Mouse (Mus musculus): ENCODE measurements around the gene Apof. TPM values are rescaled to one million over a fixed set of nuclear protein-coding genes. Genes with fewer than 3 reads are reported as not detected.

Apof gene
- polyA plus RNA-seq, 1 experiment = 0.44 TPM

- Histone ChIP-seq H3K4me3 (ENCODE audit: control insufficient read depth, low read depth, low read length) (no peak overlapping the region), H3K27me3 (ENCODE audit: control insufficient read depth, insufficient read depth, low read length) (no peaks in the 10 kb centered on the region), H3K4me1 (ENCODE audit: control insufficient read depth, insufficient read depth, low read length) (peaks cover 6% of the 10 kb centered on the region), H3K27ac (ENCODE audit: control insufficient read depth, insufficient read depth, low read depth, low read length) (no peak overlapping the region), H3K36me3 (ENCODE audit: control insufficient read depth, insufficient read depth, low read length) (no peaks in the 10 kb centered on the region)
- no peak for TF ChIP-seq POLR2A (IDR thresholded peaks at IDR 0.05; ENCODE audit: control insufficient read depth, low read depth, low read length)
- TF ChIP-seq CTCF (IDR thresholded peaks at IDR 0.05; ENCODE audit: control insufficient read depth, insufficient read depth, insufficient replicate concordance, low read depth, low read length) = no peak
Measured at GRCm38 (mm10) chr10:128231146-128231545, 37.3 kb upstream of the Apof start.

DNA sequence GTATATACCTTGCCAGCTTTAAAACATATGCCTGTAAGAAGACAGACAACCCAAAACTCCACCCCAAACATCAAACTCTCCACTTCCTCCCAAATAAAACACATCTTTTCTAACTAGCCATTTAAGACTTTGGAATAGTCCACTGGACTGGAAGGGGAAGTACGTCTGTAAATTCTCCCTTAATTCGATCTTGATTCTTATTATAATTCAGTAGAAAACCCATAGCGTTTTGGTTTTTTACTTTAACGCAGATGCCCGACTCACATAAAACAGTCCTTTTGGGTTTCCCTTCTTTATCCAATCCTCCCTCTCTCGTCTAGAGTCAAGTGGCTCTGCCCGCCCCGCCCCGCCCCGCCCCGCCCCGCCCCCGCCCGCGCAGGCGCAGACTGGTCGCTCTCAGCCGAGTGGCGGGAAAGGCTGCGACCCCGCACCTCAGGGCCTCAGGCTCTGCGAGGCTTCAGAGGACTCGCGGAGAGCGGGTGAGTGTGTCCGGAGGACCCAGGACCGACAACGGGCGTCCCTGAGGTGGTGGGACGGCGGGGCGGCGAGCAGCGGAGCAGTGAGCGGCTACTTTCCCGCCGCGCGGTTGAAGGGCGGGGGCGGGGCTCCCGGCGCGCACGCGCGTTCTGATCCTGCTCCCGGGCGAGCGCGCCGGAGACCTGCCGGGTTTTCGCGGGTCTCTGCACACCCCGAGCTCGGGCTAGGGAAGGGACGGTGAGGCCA lies 36.6 kb upstream of the Apof start, which contains the start of gene Timeless:
TSS of gene Timeless (plus strand) at position 369 of the 723 bp plus-strand sequence.
- TF ChIP-seq CTCF (IDR thresholded peaks at IDR 0.05; ENCODE audit: control insufficient read depth, insufficient read depth, insufficient replicate concordance, low read depth, low read length) (no peak), POLR2A (IDR thresholded peaks at IDR 0.05; ENCODE audit: control insufficient read depth, low read depth, low read length) (peak; percentile 57)
- Histone ChIP-seq H3K36me3 (ENCODE audit: control insufficient read depth, insufficient read depth, low read length) (no peaks in the 10 kb centered on the region), H3K4me3 (ENCODE audit: control insufficient read depth, low read depth, low read length) (peak within 1 kb of the TSS; percentile 99), H3K27me3 (ENCODE audit: control insufficient read depth, insufficient read depth, low read length) (no peaks in the 10 kb centered on the region), H3K4me1 (ENCODE audit: control insufficient read depth, insufficient read depth, low read length) (peaks cover 6% of the 10 kb centered on the region), H3K27ac (ENCODE audit: control insufficient read depth, insufficient read depth, low read depth, low read length) (peak within 1 kb of the TSS; percentile 96)

DNA sequence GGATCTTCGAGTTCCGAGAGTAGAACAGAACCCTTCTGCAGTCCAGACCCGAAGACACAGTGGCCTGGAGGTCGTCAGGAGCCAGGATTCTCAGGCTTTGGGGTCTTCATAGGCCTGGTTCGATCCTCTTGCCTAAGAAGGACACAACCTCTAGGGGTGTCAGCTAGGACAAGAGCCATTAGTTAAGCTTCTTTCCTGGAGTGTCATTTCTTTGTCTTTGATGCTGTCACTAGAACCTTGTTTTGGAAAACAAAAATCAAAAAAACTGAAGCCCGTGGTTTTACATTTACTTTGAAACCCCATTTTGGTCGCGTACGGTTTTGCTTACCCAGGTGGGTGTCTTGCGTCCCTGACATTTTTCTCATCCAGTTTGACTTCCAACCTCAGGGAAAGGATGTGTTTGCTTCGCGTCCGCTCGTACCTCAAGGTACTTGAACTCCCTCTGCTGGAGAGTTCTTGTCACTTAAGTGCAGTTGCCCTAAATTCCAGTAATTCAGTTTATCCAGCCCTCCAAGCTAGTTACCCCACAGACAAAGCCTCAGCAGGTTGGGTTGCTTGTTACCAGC lies 36.0 kb upstream of the Apof start:
- Histone ChIP-seq H3K4me3 (ENCODE audit: control insufficient read depth, low read depth, low read length) (peak overlapping the region; percentile 99), H3K27ac (ENCODE audit: control insufficient read depth, insufficient read depth, low read depth, low read length) (peak overlapping the region; percentile 96), H3K27me3 (ENCODE audit: control insufficient read depth, insufficient read depth, low read length) (no peaks in the 10 kb centered on the region), H3K4me1 (ENCODE audit: control insufficient read depth, insufficient read depth, low read length) (peaks cover 6% of the 10 kb centered on the region), H3K36me3 (ENCODE audit: control insufficient read depth, insufficient read depth, low read length) (no peaks in the 10 kb centered on the region)
- TF ChIP-seq CTCF (IDR thresholded peaks at IDR 0.05; ENCODE audit: control insufficient read depth, insufficient read depth, insufficient replicate concordance, low read depth, low read length) (peak; percentile 7; the same call in 1 of the 2 replicates), POLR2A (IDR thresholded peaks at IDR 0.05; ENCODE audit: control insufficient read depth, low read depth, low read length) (no peak)

GRCm38 (mm10) chr10:128236321-128236720 lies 32.1 kb upstream of the Apof start:
- Histone ChIP-seq H3K27ac (ENCODE audit: control insufficient read depth, insufficient read depth, low read depth, low read length) (no peak overlapping the region), H3K4me3 (ENCODE audit: control insufficient read depth, low read depth, low read length) (no peak overlapping the region), H3K36me3 (ENCODE audit: control insufficient read depth, insufficient read depth, low read length) (no peaks in the 10 kb centered on the region), H3K27me3 (ENCODE audit: control insufficient read depth, insufficient read depth, low read length) (no peaks in the 10 kb centered on the region), H3K4me1 (ENCODE audit: control insufficient read depth, insufficient read depth, low read length) (peaks cover 6% of the 10 kb centered on the region)
- TF ChIP-seq POLR2A (IDR thresholded peaks at IDR 0.05; ENCODE audit: control insufficient read depth, low read depth, low read length) (no peak), CTCF (IDR thresholded peaks at IDR 0.05; ENCODE audit: control insufficient read depth, insufficient read depth, insufficient replicate concordance, low read depth, low read length) (no peak)

GRCm38 (mm10) chr10:128237807-128238480 lies 30.5 kb upstream of the Apof start:
- Histone ChIP-seq H3K4me1 (ENCODE audit: control insufficient read depth, insufficient read depth, low read length) (no peaks in the 10 kb centered on the region), H3K4me3 (ENCODE audit: control insufficient read depth, low read depth, low read length) (no peak overlapping the region), H3K27ac (ENCODE audit: control insufficient read depth, insufficient read depth, low read depth, low read length) (no peak overlapping the region), H3K27me3 (ENCODE audit: control insufficient read depth, insufficient read depth, low read length) (no peaks in the 10 kb centered on the region), H3K36me3 (ENCODE audit: control insufficient read depth, insufficient read depth, low read length) (no peaks in the 10 kb centered on the region; the same call in 1 of the 2 replicates)
- TF ChIP-seq POLR2A (IDR thresholded peaks at IDR 0.05; ENCODE audit: control insufficient read depth, low read depth, low read length) (no peak), CTCF (IDR thresholded peaks at IDR 0.05; ENCODE audit: control insufficient read depth, insufficient read depth, insufficient replicate concordance, low read depth, low read length) (no peak)

DNA sequence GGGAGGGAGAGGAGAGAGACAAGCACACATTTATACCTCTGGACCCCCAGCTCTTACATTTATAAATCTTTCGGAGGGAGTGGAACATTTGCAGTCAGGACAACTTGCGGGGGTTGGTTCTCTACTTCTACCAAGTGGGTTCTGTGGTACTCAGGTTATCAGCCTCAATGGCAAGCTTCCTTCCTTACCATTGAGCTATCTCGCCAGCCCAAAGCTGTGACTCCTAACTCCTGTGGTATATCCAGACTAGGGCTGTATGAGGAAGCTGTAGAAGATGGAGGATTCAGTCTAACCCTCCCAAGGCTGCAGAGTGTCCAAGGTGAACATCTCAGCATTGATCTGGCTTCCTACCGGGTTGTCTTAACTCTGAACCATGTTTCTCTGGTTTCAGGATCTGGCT lies 29.3 kb upstream of the Apof start:
- TF ChIP-seq POLR2A (IDR thresholded peaks at IDR 0.05; ENCODE audit: control insufficient read depth, low read depth, low read length) = no peak
- TF ChIP-seq CTCF (IDR thresholded peaks at IDR 0.05; ENCODE audit: control insufficient read depth, insufficient read depth, insufficient replicate concordance, low read depth, low read length) = no peak
- no peaks in the 10 kb centered on the region for H3K27me3 ChIP-seq (ENCODE audit: control insufficient read depth, insufficient read depth, low read length)
- H3K27ac ChIP-seq (ENCODE audit: control insufficient read depth, insufficient read depth, low read depth, low read length) = no peak overlapping the region
- no peaks in the 10 kb centered on the region for H3K4me1 ChIP-seq (ENCODE audit: control insufficient read depth, insufficient read depth, low read length)
- peaks cover 2% of the 10 kb centered on the region for H3K36me3 ChIP-seq (ENCODE audit: control insufficient read depth, insufficient read depth, low read length)
- H3K4me3 ChIP-seq (ENCODE audit: control insufficient read depth, low read depth, low read length) = no peak overlapping the region

DNA sequence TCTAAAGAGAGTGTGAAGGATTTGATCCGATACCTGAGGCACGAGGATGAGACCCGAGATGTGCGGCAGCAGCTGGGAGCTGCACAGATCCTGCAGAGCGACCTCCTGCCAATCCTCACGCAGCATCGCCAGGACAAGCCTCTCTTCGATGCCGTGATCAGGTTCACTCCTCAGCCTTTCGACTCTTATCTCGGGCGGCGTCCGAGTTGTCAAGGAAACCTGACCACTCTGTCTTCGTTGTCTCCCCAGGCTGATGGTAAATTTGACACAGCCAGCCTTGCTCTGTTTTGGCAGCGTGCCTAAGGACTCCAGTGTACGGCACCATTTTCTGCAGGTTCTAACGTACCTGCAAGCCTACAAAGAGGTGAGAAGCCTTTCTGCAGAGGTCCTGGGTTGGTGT lies 28.3 kb upstream of the Apof start:
- Histone ChIP-seq H3K36me3 (ENCODE audit: control insufficient read depth, insufficient read depth, low read length) (peaks cover 2% of the 10 kb centered on the region), H3K27me3 (ENCODE audit: control insufficient read depth, insufficient read depth, low read length) (no peaks in the 10 kb centered on the region), H3K4me3 (ENCODE audit: control insufficient read depth, low read depth, low read length) (no peak overlapping the region), H3K4me1 (ENCODE audit: control insufficient read depth, insufficient read depth, low read length) (no peaks in the 10 kb centered on the region), H3K27ac (ENCODE audit: control insufficient read depth, insufficient read depth, low read depth, low read length) (no peak overlapping the region)
- TF ChIP-seq CTCF (IDR thresholded peaks at IDR 0.05; ENCODE audit: control insufficient read depth, insufficient read depth, insufficient replicate concordance, low read depth, low read length) = no peak
- no peak for TF ChIP-seq POLR2A (IDR thresholded peaks at IDR 0.05; ENCODE audit: control insufficient read depth, low read depth, low read length)
